Mouse (Mus musculus) adrenal gland, postnatal 0 days (tissue): Measurements from ENCODE around the gene Selenov. TPM values are rescaled to one million over a fixed set of nuclear protein-coding genes. Genes with fewer than 3 reads are reported as not detected.

Experiments
- polyA plus RNA-seq: library from polyadenylated mRNA; unstranded; fragments of >200 nt; fragmentation: Nextera tagmentation; extraction: Ambion mirVana; gene quantifications from 2 replicates; pipeline ENCODE4 v1.2.1, GENCODE M21; 2015

Selenov gene
- polyA plus RNA-seq = 1.5 and 1.7 TPM in 2 replicates

GRCm38 (mm10) chr7:28290638-28291590, at the start of gene Selenov:
Selenov (minus strand) TSS chr7:28291186.

DNA sequence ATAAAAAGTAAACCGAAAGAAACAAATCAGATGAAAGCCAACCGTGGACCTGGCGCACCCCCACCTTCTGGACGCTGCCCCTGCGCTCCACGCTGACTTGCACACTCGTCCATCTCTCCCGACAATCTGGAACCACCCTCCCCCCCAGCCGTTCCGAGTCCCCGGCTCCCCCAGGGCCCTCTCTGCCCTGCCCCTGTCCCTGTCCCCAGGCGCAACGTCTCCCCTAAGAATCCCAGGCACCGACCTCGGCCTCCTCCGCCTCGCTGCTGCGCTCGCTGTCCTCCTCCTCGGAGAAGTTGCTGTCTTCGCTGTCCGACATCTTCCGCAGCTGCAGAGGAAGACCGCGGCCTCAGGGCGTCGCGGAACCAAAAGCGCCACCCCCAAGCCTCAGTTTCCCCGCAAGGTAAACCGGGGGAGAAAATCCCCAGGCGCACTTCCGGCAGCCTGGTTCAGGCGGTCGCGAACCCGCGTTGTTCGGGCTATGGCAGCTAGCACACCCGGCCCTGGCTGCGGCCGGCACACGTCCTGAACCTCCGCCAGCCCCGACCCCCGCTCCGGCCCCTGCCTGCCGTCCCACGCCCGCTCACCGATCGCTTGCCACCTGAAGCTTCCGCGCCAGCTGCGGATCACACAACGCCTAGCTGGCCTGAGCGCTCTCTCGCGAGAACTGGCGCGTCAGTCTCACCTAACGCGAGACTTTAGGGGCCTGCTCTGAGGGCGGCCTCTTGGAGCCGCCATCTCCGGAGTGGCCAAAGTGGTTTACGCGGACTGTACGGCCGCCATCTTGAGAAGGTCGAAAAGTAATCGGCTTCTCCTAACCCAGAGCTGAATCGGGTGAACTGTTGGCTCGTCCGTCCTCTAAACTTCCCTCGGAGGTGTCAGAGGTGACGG, 47.4 kb upstream of the Selenov start, which contains the start of gene Supt5:
Gene Supt5 (minus strand): TSS at position 639 of the 891 bp plus-strand sequence.

DNA sequence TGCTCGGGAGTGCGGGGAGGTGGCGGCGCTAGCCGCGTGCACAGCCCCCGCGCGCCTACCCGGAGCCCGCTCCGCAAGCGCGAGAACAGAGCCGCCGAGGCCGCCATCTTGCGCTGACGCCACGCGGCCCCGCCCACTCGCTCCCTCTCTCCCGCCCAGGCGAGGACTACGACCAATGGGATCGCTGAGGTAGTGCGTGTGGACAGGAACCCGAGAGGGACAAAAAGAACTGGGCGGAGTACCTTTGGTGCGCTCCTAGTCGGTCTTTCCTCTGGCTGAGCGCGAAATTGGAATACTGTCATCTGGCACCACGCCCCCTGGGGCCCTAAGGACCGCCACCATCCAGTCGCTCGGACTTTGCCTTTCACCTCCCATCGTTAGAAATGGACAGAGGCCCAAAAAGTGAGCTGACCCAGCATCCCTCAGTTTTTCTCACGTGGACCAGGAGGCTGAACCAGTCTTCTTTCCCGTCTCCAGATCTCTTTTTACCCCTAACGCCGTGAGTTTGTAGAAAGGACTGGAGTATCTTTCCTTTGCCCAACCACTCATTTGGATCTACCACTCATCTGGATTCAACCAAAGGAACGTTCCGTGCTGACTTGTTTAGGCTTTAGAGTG, 21.0 kb upstream of the Selenov start, which contains the start of gene Timm50:
Gene Timm50 (minus strand): TSS at position 147 of the 618 bp plus-strand sequence.

GRCm38 (mm10) chr7:28301616-28302433, 10.8 kb upstream of the Selenov start, which contains the start of gene Dll3:
Dll3 (minus strand) TSS chr7:28302238.

GRCm38 (mm10) chr7:28277615-28278278, 13.2 kb downstream of the Selenov start, which contains the start of gene Eid2b:
Eid2b (plus strand) TSS chr7:28277739.

GRCm38 (mm10) chr7:28267129-28268041, 23.6 kb downstream of the Selenov start, which contains the start of gene Eid2:
Eid2 (plus strand) TSS chr7:28267881.

Other genes starting within 250 kb of the Selenov start
- 147 and 202 TPM in 2 replicates for gene Psmc4, start 241.1 kb downstream of the Selenov start, polyA plus RNA-seq
- 0.19 and 1.4 TPM in 2 replicates for gene Fcgbp, start 219.9 kb downstream of the Selenov start, polyA plus RNA-seq
- gene 9530053A07Rik, start 161.7 kb downstream of the Selenov start, polyA plus RNA-seq = 0.02 TPM in 1 of 2 replicates, not detected in the other
- gene Fbl, start 121.5 kb downstream of the Selenov start, polyA plus RNA-seq = 48.1 and 65.3 TPM in 2 replicates
- gene Dyrk1b, start 111.7 kb downstream of the Selenov start, polyA plus RNA-seq = 13.1 and 17.8 TPM in 2 replicates
- 20.3 and 22.3 TPM in 2 replicates for gene Eid2, start 23.3 kb downstream of the Selenov start, polyA plus RNA-seq
- 15.7 and 23.4 TPM in 2 replicates for gene Eid2b, start 13.4 kb downstream of the Selenov start, polyA plus RNA-seq
- gene Dll3, start 11.1 kb upstream of the Selenov start, polyA plus RNA-seq = 1.5 and 2.0 TPM in 2 replicates
- gene Timm50, start 20.9 kb upstream of the Selenov start, polyA plus RNA-seq = 84.5 and 101 TPM in 2 replicates
- 40.1 and 64.1 TPM in 2 replicates for gene Supt5, start 47.6 kb upstream of the Selenov start, polyA plus RNA-seq
- 936 and 1,000 TPM in 2 replicates for gene Rps16, start 59.5 kb upstream of the Selenov start, polyA plus RNA-seq
- gene Plekhg2, start 81.4 kb upstream of the Selenov start, polyA plus RNA-seq = 14.1 and 19.6 TPM in 2 replicates
- 12.1 and 14.2 TPM in 2 replicates for gene Zfp36, start 89.1 kb upstream of the Selenov start, polyA plus RNA-seq
- gene Med29, start 101.5 kb upstream of the Selenov start, polyA plus RNA-seq = 45.3 and 51.7 TPM in 2 replicates
- 44.0 and 59.0 TPM in 2 replicates for gene Paf1, start 101.8 kb upstream of the Selenov start, polyA plus RNA-seq
- 44.1 and 59.3 TPM in 2 replicates for gene Gmfg, start 146.3 kb upstream of the Selenov start, polyA plus RNA-seq
- 3.4 and 5.3 TPM in 2 replicates for gene Lrfn1, start 160.8 kb upstream of the Selenov start, polyA plus RNA-seq
- gene Ifnl2, start 219.3 kb upstream of the Selenov start, polyA plus RNA-seq = not detected in 2 replicates
- gene Ifnl3, start 231.7 kb upstream of the Selenov start, polyA plus RNA-seq = not detected in 2 replicates
- 0.26 and 0.57 TPM in 2 replicates for gene Sycn, start 249.7 kb upstream of the Selenov start, polyA plus RNA-seq